Mouse (Mus musculus): ENCODE measurements at regions not wholly inside any gene's neighbourhood (a gene's known extent, or its start where the extent isn't known, plus 50 kb on each side); places are given as distances from the start of the nearest gene placed in this dataset.
A peak's percentile ranks its signal among the peaks of the same experiment; 100 is the strongest.
"Not testable (repeated sequence)": the region's sequence is repeated elsewhere in the genome, so short reads cannot be mapped to it uniquely, and the experiment has no call there.

DNA sequence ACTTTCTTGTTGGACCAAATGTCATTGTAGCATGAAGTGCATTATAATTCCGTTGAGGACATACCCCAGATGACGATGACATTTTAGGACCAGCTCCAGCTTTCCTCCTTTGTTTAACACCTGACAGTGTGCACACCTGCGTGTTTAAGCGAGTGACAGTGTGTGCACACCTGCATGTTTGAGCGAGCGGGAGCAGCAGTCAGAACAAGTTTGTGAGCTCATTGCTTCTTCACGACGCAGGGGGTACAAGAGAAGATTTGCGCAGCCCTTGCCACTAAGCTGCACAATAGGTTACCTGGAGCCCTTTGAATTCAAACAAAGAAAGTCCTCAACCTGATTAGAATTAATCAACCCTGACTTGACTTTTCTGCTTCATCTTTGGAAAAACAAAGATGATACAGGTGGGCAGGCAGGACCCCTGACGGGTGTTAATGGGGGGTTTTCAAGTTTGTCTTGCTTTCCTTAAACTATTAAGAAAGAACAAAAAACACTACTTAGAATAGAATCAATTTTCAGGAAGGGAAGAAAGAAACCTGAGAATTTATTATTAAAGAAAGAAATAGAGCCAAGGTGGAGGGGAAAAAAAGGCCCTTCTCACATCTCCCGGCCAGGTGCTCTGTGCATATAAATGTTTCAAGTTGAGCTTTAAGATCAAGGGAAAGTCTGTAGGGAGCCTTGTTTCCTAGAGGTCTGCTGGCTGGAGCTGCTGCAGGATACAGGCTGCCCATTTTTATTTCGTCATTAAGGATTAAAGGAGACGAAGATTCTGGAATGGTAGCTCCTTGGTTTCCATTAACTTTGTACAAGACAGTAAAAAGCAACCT lies 144.8 kb upstream of the Ttc29 start:
- DNase-seq (ENCODE audit: low read depth) = no peak

DNA sequence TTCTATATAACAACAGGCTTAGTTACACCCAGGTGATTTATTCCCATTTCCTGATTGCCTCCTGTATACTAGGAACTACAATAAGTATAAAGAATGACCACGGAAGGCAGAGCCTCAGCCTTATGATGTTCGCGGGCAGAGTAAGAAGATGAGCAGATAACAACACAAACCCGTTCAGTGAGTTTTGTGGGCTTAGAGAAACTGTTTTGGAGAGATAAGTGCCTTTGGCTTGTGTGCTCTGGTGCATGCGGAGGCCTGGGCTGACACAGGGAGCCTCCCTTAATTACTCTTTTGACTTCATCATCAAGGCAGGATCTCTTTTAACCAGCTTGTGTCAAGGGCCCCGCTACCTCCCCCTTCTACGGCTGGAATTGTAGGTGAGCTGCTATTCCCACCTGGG lies 139.3 kb upstream of the Ttc29 start:
- DNase-seq (ENCODE audit: low read depth) = no peak

DNA sequence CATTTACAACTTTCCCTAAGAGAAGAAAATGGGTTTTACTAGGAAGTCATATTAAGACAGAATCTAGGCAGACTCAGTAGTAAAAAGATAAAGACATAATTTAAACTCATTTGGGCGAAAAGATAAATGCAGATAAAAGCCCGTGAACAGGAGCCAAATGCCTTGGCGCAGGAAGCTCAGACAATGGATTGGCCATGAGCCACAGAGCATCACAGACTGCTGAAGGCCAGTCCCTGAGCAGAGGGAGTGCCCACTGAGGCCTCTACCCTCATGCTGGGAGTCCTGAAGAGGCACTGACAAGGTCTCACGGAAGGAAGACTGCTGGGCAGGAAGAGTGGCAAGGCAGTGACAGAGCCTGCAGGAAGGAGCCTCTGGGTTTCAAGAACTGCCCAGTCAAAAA lies 136.0 kb upstream of the Ttc29 start:
- no peak for DNase-seq (ENCODE audit: low read depth)

DNA sequence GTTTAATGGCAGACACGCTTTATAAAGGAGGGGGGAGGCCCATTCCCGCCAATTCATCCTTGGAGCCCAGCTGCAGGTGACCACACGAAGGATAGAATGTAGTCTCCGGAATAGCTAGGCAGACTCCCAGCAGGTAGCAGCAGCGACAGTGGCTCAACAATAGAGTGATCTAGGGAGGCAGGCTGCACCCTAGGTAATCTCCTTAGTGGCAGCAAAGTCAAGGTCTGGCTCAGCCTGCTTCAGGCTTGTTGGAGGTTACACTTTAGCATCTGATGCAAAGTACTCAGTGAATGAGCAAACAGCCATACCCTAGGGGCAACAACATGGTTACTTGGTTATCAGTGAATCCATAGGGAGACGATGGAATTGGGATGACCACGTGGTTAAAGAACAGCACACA lies 131.7 kb upstream of the Ttc29 start:
- not testable (repeated sequence) for DNase-seq (ENCODE audit: low read depth)

DNA sequence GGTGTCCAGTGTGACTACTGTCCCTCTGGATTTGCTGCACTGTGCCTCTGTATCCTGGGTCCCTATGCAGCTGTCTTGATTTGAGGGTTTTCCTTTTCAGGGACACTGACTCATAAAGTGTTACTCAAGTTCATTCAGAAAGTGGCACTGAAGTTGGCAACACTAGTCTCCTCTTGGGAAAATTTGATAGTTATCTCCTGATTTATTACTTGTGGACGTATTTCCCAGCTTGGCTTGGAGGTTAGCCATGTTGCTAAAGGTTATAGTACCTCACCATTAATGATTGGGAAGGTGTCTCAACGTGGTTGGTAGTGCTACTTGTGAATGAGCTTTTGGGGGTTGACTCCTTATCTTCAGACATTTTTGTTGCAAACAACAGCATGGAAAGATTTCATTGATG lies 130.1 kb upstream of the Ttc29 start:
- peak; percentile 87 for DNase-seq (ENCODE audit: low read depth)

GRCm38 (mm10) chr8:78086361-78086760 lies 126.7 kb upstream of the Ttc29 start:
- no peak for DNase-seq (ENCODE audit: low read depth)

DNA sequence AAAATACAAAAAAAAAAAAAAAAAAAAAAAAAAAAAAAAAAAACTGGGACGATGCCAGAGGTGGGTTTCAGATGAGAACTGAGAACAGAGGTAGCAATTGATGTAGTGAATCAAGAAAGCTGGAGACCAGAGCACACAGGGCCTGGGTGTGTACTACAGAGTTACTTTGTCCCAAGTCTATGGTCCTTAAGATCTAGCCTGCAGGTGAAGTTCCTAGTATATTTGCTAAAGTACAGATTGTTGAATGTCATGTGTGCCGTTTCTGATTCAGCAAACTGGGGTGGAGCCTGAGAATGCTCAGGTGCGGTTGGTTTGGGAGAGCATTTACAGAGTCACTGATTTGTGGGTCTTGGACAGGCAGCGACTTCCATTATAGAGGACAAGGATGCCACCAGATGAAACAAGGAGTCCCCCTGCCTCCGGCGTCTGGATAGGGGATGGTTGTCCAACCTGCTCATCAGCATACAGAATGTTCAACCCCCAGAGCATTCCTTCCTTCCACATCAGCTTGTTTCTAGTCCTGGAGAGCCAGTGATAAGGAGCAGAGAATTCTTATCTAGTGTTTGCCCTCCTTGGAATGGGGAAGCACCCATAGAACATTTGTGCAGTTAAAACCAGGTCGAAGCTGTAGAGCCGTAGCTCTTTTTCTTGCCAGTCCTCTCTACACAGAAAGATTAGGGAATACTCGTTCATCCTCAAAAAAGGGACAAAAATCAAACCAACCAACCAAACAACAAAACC lies 122.5 kb upstream of the Ttc29 start:
- DNase-seq (ENCODE audit: low read depth) = no peak

DNA sequence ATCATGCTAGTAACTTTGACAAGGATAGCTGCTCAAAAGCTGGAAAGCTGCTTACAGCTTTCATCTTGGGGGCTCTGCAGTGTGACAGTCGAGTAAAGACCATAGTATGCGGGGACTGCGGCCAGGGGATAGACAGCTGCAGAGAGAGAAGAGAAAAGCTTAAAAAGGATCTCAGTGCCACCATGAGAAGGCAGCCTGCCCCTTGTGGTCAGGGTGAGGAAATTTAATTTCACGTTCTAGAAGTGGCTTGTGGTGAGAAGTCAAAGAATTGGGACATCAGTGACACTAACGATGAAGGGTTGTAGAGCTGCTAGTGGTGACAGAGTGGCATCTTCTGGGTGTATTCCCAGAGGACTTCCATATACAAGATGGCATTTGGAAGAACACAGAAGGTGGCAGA lies 116.7 kb upstream of the Ttc29 start:
- DNase-seq (ENCODE audit: low read depth) = no peak

DNA sequence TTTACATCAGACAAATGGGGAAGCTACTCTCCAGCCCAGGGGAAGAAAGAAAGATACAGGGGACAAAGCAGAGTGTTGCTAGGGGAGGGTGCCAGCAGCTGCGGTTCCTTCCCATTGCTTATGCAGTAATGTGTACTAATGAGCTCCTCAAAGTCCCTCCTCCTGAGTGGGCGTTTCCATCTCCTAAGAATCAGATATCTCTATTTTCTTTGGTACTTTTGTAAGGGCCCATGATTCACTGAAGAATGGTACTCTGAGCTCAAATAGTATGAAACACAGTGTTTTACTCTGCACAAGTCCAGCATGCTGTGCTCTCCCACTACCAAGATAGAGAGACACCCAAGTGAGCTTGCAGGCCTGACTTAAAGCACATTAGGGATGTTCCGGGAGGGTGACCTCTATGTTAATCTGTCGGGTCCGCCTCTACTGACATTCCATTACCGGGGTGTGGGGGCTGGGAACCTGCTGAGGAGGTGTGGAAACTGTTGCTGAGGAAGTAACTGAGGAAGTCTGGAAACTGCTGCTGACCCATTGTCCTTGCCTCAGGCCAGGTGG lies 114.8 kb upstream of the Ttc29 start:
- DNase-seq (ENCODE audit: low read depth) = no peak

- no peak for DNase-seq (ENCODE audit: low read depth)
Measured at GRCm38 (mm10) chr8:78099091-78099490, 114.0 kb upstream of the Ttc29 start.

DNA sequence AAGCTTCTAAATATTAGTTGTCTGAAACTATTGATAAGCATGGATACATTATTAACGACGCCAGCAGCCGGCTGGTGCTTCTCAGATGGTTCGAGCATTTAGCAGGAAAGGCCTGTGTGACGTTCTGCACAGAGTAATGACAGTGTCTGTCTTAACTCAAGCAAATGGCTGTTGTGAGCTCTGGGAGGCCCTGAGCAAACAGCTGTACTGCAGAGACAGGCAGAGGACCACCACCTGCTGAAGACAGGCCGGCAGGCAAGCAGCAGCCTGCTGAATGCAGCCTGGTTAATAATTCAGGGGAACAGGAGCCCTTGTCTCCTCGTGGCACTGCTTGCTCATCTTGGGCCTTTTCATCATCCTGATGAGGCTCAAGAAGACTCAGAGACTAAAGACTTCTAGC lies 105.8 kb upstream of the Ttc29 start:
- no peak for DNase-seq (ENCODE audit: low read depth)

GRCm38 (mm10) chr8:78110003-78110649 lies 103.0 kb upstream of the Ttc29 start:
- no peak for DNase-seq (ENCODE audit: low read depth)

DNA sequence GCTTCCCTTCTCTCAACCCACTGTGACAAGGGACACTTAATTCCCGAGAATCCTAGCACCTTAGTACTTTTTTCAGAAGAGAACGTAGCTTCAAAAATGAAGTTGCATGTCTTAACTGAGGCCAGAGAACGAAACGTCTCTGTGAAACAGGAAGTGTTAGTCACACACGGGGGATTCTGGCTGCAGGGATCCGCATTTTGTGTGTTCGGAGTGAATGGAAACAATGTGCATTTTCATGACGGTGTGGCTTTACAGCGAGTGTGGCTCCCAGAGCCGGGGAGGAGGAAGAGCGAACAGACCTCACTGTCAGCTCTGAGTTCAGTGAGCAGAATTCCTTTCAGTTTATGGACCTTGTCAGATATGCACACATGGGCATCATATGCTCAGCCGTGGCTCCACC lies 100.0 kb upstream of the Ttc29 start:
- no peak for DNase-seq (ENCODE audit: low read depth)

GRCm38 (mm10) chr8:78114512-78114911 lies 98.6 kb upstream of the Ttc29 start:
- DNase-seq (ENCODE audit: low read depth) = no peak

DNA sequence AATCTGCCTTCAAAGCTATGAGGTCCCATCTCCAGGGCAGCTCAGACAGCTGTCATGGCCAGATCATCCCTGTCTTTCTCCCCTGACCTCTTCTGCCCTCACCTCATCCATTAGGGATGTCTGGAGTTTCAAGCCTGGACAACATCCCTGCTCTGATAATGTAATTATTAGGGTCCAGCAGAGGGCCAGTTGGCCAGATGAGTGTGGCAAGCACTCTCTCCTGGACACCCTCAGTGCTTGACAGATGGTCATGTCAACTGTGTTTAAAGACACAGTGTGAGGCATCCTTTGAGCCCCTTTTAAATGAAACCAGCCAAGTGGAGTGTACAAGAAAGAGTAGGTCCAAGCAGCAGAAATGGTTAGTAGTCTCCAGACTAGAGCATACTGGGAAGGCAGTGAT lies 95.9 kb upstream of the Ttc29 start:
- no peak for DNase-seq (ENCODE audit: low read depth)

DNA sequence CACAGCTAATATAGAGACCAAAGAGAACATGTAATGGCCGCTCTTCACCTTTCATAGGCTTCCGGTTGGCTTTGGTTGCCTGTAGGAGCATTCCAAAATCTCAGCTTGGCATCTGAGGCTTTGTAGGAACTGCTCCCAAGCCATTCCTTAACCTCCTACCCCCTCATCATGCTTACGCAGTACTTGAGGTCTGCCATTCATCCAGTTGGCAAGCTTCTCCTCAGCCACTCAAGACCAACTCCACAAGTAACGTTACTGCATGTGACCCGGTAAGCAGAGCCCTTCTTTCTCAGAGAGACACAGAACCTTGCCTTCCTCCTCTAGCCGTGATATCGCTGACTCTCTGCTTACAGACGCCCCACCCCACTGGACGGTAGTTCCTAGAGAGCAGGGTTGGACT lies 94.6 kb upstream of the Ttc29 start:
- no peak for DNase-seq (ENCODE audit: low read depth)

DNA sequence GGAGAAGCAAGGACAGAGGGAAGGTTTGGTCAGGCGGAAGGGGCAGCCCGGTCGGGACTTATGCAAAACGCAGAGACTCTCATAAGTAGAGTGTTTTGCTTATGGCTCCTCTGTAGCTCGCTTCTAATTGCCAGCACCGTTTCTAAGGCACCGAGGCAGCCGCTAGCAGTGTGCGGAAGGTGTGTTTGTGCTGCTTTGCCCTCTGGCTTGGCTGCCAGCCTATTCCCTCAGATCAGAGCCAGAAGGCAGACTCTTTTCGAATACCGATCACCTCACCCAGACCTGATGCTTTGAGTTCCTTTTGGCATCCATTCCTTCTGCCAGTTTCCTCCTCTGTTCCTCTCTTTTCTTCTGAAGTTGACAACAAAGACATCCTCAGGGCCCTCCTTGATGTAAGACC lies 93.4 kb upstream of the Ttc29 start:
- DNase-seq (ENCODE audit: low read depth) = no peak

GRCm38 (mm10) chr8:78124248-78124647 lies 88.8 kb upstream of the Ttc29 start:
- DNase-seq (ENCODE audit: low read depth) = no peak

DNA sequence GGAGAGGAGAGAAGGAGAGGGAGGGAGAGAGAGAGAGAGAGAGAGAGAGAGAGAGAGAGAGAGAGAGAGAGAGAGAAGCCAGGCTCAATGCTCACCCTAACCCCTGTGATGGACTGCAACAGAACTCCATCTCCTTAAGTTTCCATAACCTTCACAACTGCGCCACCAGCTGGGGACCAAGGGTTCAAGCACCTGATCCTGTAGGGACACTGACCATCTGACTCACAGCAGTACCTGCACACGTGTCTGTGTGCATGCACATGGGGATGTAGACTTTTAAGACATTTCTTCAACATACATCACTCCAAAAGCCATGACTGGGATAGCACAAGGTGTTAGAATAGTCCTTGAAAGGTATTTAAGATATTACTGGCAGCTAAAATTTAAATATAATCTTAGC lies 85.2 kb upstream of the Ttc29 start:
- DNase-seq (ENCODE audit: low read depth) = no peak

DNA sequence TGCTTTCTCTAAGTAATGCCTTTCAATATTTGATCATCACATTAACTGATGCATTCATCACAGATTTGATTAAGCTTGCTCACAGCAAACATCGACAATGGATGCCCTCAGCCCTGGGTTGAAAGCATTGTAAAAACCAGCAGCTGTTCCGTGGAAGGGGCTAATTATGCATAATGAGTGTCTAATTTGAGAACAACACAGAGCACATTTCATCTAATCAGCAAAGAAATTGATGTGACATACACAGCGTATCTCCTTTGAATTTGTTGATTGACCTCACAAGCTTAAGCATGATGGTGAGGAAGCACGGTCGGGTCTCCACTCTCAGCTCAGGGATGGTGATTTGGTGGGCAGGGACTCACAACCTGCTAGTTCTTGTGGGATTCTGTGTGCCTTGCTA lies 84.0 kb upstream of the Ttc29 start:
- DNase-seq (ENCODE audit: low read depth) = no peak

DNA sequence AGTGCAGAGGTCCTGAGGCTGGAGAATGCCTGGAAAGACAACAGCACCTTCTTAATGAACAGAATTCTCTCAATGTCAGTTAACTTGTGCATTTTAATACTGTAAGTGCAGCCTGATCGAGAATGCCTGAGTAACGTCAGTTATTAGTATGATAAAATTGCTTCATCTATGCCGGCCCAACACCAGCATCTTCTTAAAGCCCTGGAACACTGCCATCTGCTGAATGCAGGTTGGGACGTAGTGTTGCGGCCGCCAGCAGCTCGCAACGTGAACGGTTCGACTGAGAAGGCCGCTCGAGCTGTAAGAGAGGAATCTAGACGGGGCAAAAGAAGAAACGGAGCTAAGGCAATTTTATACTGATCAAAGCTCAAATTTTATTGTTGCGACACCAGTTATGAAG lies 73.6 kb upstream of the Ttc29 start:
- DNase-seq (ENCODE audit: low read depth) = not testable (repeated sequence)

DNA sequence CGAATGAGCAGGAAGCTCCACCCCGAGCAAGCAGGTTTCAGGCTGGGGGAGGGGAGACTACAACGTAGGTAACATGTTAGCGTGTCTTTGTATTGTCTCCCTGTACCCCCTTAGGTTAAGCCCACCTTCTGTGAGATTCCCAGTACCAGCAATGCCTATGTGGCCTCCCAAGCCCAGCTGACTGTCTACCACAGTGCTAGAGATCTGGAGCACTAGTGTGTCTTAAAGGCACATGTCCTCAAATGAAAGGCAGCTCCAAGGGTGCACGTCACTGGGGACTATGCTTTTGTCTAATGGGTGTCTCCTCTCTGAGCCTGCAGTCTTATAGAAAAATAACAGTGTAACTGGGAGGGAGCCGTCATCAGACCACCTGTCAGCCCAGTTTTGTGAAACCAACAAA lies 65.9 kb upstream of the Ttc29 start:
- DNase-seq (ENCODE audit: low read depth) = no peak

- DNase-seq (ENCODE audit: low read depth) = no peak
Measured at GRCm38 (mm10) chr8:78148006-78148405, 65.1 kb upstream of the Ttc29 start.
